Mouse (Mus musculus): Measurements from ENCODE around the gene Pou2f1.
"Not testable (repeated sequence)": the region's sequence is repeated elsewhere in the genome, so short reads cannot be mapped to it uniquely, and the experiment has no call there.

Gene Pou2f1

GRCm38 (mm10) chr1:166003181-166004022, 924 bp upstream of the Pou2f1 start:
- peak; percentile 88 to 91 for DNase-seq (ENCODE audit: low spot score in 2 of 2)

GRCm38 (mm10) chr1:166001904-166002489, 481 bp downstream of the Pou2f1 start:
- DNase-seq (ENCODE audit: low spot score in 2 of 2), result no peak

GRCm38 (mm10) chr1:166001121-166001903, 1.2 kb downstream of the Pou2f1 start:
- DNase-seq (ENCODE audit: low spot score in 2 of 2), result peak in 1 of 2 experiments; percentile 29

- no peak for DNase-seq (ENCODE audit: low spot score in 2 of 2)
Measured at GRCm38 (mm10) chr1:166000601-166001120, 1.8 kb downstream of the Pou2f1 start.

- DNase-seq (ENCODE audit: low spot score in 2 of 2), result no peak
Measured at GRCm38 (mm10) chr1:165999709-166000108, 2.8 kb downstream of the Pou2f1 start.

- no peak for DNase-seq (ENCODE audit: low spot score in 2 of 2)
Measured at GRCm38 (mm10) chr1:165995661-165996055, 6.8 kb downstream of the Pou2f1 start.

- DNase-seq (ENCODE audit: low spot score in 2 of 2), result not testable (repeated sequence)
Measured at GRCm38 (mm10) chr1:165995011-165995660, 7.3 kb downstream of the Pou2f1 start.

- DNase-seq (ENCODE audit: low spot score in 2 of 2), result no peak
Measured at GRCm38 (mm10) chr1:165994279-165994678, 8.2 kb downstream of the Pou2f1 start.

GRCm38 (mm10) chr1:165993270-165994156, 9.0 kb downstream of the Pou2f1 start:
- DNase-seq (ENCODE audit: low spot score in 2 of 2), result no peak

GRCm38 (mm10) chr1:165988536-165988935, 13.9 kb downstream of the Pou2f1 start:
- DNase-seq (ENCODE audit: low spot score in 2 of 2), result no peak

GRCm38 (mm10) chr1:165988072-165988471, 14.4 kb downstream of the Pou2f1 start:
- no peak for DNase-seq (ENCODE audit: low spot score in 2 of 2)

- no peak for DNase-seq (ENCODE audit: low spot score in 2 of 2)
Measured at GRCm38 (mm10) chr1:165985743-165986360, 16.6 kb downstream of the Pou2f1 start.

GRCm38 (mm10) chr1:165985186-165985585, 17.3 kb downstream of the Pou2f1 start:
- DNase-seq (ENCODE audit: low spot score in 2 of 2), result no peak

GRCm38 (mm10) chr1:165976672-165977448, 25.6 kb downstream of the Pou2f1 start:
- DNase-seq (ENCODE audit: low spot score in 2 of 2), result no peak

GRCm38 (mm10) chr1:165969001-165969690, 33.3 kb downstream of the Pou2f1 start:
- DNase-seq (ENCODE audit: low spot score in 2 of 2), result no peak

GRCm38 (mm10) chr1:165967027-165967654, 35.3 kb downstream of the Pou2f1 start:
- no peak for DNase-seq (ENCODE audit: low spot score in 2 of 2)

GRCm38 (mm10) chr1:165966156-165966914, 36.1 kb downstream of the Pou2f1 start:
- no peak for DNase-seq (ENCODE audit: low spot score in 2 of 2)

All from urinary bladder, postnatal 4 days (tissue).